Mouse (Mus musculus) limb, embryonic 13.5 days (tissue): ENCODE measurements at regions not wholly inside any gene's neighbourhood (a gene's known extent, or its start where the extent isn't known, plus 50 kb on each side); places are given as distances from the start of the nearest gene placed in this dataset.

ENCODE experiments used
- ATAC-seq: fragments of 200-750 bp; cut with Nextera tagmentation; 2 replicates; pipeline ENCODE4 v1.8.0; 2017; ENCODE audit warnings: low read depth, moderate number of reproducible peaks, moderate TSS enrichment; ENCODE audit not compliant: low FRiP score
- H3K27ac ChIP-seq: fragments of 300-500 bp; sonication (generic); 2 replicates; pipeline ENCODE4 v1.5.1; 2015; ENCODE audit warnings: inconsistent platforms, mild to moderate bottlenecking, moderate library complexity
- H3K27me3 ChIP-seq: fragments of 300-500 bp; sonication (generic); 2 replicates; pipeline ENCODE4 v1.6.1; 2015; ENCODE audit warnings: mild to moderate bottlenecking, inconsistent platforms
- H3K36me3 ChIP-seq: fragments of 300-500 bp; sonication (generic); 2 replicates; pipeline ENCODE4 v1.6.1; 2015; ENCODE audit warnings: inconsistent platforms, mild to moderate bottlenecking, moderate library complexity
- H3K4me1 ChIP-seq: fragments of 300-500 bp; sonication (generic); 2 replicates; pipeline ENCODE4 v1.6.1; 2015; ENCODE audit warnings: inconsistent platforms
- H3K4me2 ChIP-seq: fragments of 300-500 bp; sonication (generic); replicated peaks from 2 replicates; pipeline ENCODE4 v1.6.1; 2015; ENCODE audit warnings: inconsistent platforms, mild to moderate bottlenecking, moderate library complexity
- H3K4me3 ChIP-seq: fragments of 300-500 bp; sonication (generic); 2 replicates; pipeline ENCODE4 v1.5.1; 2015; ENCODE audit warnings: moderate library complexity, mild to moderate bottlenecking, inconsistent platforms
- H3K9ac ChIP-seq: fragments of 300-500 bp; sonication (generic); 2 replicates; pipeline ENCODE4 v1.6.1; 2015; ENCODE audit warnings: mild to moderate bottlenecking, inconsistent platforms
- H3K9me3 ChIP-seq: fragments of 300-500 bp; sonication (generic); 2 replicates; pipeline ENCODE4 v1.6.1; 2016; ENCODE audit warnings: inconsistent platforms
- WGBS: fragments of 180-500 bp; shearing (Covaris S2); methylation state at CpG from one replicate; pipeline ENCODE4 v1.1.7; 2015; 5-methylcytosine and 5-hydroxymethylcytosine counted together

DNA sequence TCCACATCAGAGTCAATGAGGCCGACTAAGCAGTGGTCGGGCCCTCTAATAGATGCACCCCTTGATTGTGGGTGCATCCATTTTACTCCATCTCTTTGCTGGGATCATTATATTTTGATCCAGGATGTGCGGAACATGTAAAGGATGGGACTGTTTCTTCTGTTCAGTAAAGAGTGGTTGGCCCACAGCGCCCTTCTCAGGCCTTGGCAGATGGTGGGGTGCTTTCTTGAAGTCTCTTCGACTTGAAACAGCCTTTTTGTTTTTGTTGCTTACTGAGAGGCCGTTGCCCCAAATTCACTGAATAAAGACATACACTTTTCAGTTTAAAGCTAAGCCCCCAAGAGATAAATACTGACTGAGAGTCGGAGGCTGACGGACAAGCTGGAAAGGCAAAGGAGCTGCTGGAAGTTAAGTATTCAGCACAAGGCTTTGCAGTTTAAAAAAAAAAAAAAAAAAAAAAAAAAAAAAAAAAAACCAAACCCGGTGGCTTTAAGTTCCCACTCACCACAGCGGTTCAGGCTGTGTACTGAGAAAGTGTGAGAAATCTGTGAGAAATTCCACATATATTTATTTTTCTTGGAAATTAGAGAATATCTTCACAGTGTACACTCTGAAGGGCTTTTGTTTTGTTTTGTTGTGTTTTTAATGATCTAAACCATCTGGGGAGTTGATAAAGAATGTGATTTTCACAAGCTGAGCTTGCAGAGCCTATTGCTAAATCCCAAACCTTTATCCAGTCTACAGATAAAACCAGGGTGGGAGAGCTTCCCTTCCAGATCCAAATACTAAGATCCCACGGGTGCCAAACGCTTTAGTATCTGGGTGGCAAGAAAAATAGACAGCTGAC, 285.3 kb upstream of the Mpdz start:
- H3K4me2 ChIP-seq = no peak overlapping the region
- ATAC-seq = no peak
- no peaks in the 10 kb centered on the region for H3K9me3 ChIP-seq
- H3K4me1 ChIP-seq = peaks cover 10% of the 10 kb centered on the region
- H3K4me3 ChIP-seq = no peak overlapping the region
- 65% methylated on average over 12 of the region's 12 CpGs for WGBS
- H3K36me3 ChIP-seq = no peaks in the 10 kb centered on the region
- H3K27me3 ChIP-seq = no peaks in the 10 kb centered on the region
- no peak overlapping the region for H3K27ac ChIP-seq
- H3K9ac ChIP-seq = no peak overlapping the region

DNA sequence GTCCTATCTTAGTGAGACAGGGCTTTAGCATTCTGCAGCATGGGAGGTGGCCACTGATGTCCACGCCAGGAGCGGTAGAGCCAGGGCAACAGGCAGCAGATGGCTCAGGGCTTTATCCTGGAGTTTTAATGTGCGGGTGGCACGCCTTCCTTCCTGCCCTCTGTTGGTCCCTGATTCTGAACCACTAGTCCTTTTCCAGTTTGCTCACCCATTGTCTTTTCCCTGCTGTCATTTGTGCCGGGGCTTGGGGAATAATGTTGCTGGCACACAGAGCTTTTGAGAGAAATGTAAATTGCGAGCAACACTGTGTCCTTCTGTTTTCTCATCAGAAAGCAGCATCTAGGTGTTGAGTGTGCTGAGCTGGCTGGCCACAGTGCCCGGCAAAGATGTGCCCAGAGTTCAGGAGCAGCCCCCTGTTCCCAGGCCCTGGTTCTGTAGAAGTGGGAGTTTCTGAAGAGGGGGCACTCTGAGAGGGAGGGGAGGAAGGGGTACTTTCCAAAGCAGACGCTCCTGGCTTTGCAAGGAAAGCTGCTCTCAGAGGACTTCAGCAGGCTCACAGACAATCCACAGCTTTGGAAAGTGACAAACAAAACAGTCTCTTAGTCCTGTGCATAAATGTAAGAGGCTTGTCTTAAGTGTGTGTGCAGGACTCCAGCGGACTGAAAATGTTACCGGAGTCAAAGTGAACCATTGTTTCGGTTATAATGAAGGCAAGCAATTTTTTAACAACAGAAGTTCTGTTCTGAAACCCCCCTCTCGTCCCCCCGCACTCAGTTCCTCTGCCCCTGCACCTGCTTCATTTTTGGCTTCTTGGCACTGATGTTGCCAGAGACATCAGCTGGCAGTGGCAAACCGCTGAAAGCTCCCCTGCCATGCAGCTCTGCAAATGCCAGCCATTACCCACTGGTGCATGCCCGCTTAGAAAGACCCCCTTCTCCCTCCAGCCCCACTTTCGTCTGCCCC, 284.4 kb upstream of the Mpdz start:
- Histone ChIP-seq H3K4me1 (peaks cover 10% of the 10 kb centered on the region), H3K4me3 (no peak overlapping the region), H3K9ac (no peak overlapping the region), H3K36me3 (no peaks in the 10 kb centered on the region), H3K9me3 (no peaks in the 10 kb centered on the region), H3K27ac (no peak overlapping the region; the same call in 1 of the 2 replicates), H3K4me2 (no peak overlapping the region), H3K27me3 (no peaks in the 10 kb centered on the region)
- ATAC-seq = no peak
- 69% methylated on average over 16 of the region's 16 CpGs for WGBS

DNA sequence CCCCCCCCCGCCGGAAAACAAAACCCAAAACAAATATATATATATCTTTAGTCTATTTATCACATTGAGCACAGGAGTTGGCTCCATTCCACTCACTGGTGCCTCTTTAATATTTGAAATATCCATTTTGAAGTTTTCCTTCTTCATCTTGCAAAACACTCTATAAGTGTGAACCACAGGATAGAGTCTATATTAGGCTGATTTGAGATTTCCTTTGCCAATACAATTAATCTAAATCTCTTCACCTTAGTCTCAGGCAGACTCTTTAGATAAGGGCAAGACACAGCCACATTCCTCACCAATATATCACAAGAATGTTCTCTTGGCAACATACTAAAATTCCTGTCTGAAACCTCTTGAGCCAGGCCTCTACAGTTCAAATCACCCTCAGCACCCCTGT, 282.1 kb upstream of the Mpdz start:
- WGBS = 93% methylated on average over 2 of the region's 2 CpGs
- H3K27ac ChIP-seq = no peak overlapping the region
- H3K27me3 ChIP-seq = no peaks in the 10 kb centered on the region

DNA sequence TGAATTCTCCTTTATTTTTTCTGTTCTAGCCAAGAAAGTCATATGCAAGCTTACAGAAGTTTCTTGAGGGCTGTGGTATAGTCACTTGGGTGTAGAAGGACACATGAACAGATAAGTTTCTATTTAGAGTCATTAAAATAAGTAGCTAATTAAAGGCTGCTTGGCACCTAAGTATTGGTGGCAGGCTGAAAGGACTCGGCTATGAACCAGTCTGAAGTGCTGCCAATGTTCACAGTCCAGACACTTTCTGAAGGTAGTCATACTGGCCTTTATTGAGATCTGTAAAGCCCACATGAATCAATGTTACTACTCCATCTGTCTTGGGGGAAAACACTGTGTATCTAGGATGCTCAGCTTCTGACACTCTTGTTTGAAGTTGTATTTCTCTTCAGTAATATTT, 269.8 kb upstream of the Mpdz start:
- Histone ChIP-seq H3K36me3 (no peaks in the 10 kb centered on the region), H3K9ac (no peak overlapping the region), H3K27ac (no peak overlapping the region), H3K27me3 (no peaks in the 10 kb centered on the region), H3K4me3 (no peak overlapping the region), H3K4me2 (no peak overlapping the region), H3K9me3 (no peaks in the 10 kb centered on the region), H3K4me1 (peaks cover 4% of the 10 kb centered on the region; the same call in 1 of the 2 replicates)
- ATAC-seq = no peak
- 32% methylated on average over 1 of the region's 1 CpGs for WGBS

More for the DNA sequence above, 282.1 kb upstream of the Mpdz start:
- H3K9me3 ChIP-seq = no peaks in the 10 kb centered on the region
- no peak overlapping the region for H3K9ac ChIP-seq
- no peak overlapping the region for H3K4me3 ChIP-seq
- no peak for ATAC-seq
- H3K36me3 ChIP-seq = no peaks in the 10 kb centered on the region
- H3K4me1 ChIP-seq = peaks cover 10% of the 10 kb centered on the region
- no peak overlapping the region for H3K4me2 ChIP-seq

DNA sequence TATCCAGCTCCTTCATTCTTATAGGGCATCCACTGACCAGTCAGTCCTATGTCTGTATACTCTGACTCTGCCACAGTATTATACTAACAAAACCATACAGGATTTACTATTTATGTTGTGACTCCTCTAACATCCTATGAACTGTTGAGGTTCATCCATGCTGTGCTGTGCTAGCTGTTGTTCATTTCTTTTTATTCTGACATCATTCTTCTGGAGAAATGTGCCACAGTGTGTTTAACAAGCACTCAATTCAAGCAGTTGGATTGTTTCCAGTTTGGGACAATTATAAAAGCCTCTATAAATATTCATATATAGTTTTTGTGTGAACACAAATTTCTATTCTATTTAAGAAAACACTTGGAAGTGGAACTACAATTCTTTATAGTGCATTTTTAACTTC, 252.6 kb upstream of the Mpdz start:
- Histone ChIP-seq H3K9ac (no peak overlapping the region), H3K4me1 (no peaks in the 10 kb centered on the region; the same call in 1 of the 2 replicates), H3K27ac (no peak overlapping the region), H3K4me2 (no peak overlapping the region), H3K27me3 (no peaks in the 10 kb centered on the region), H3K36me3 (no peaks in the 10 kb centered on the region), H3K4me3 (no peak overlapping the region), H3K9me3 (no peaks in the 10 kb centered on the region)
- ATAC-seq = no peak

DNA sequence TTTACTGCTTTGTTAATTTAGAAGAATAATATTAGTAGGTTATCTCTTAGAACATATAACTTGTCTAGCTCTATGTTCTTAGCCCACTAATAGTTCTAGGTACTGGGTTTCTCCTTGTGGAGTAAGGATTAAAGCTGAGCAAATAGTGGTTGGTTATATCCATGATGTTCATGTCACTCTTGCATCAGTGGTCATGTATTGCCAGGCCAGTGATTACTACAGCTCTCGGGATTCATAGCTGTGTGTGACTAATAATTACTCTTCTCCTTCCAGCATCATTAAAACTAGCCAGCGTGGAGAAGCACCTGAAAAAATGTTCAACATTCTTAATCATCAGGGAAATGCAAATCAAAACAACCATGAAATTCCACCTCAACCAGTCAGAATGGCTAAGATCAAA, 234.6 kb upstream of the Mpdz start:
- Histone ChIP-seq H3K27ac (no peak overlapping the region), H3K4me1 (no peaks in the 10 kb centered on the region)

DNA sequence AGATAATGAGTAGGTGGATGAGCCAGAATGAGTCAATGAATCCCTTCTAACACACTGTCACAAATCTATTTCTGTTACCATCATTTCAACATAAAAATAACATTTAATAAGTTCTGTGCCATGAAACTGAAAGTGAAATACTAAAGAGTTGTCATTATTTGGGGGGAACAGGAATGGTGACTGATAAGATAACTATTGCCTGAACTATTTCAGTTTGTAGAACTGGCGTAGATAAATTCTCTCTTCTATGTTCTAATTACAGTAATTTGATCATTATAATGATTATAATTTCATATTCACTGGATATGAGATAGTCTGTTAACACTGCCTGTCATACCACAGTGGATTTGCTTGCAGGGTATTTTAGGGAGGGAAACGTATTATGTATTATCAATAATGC, 232.3 kb upstream of the Mpdz start:
- no peak overlapping the region for H3K4me2 ChIP-seq
- H3K27ac ChIP-seq = no peak overlapping the region
- 85% methylated on average over 2 of the region's 2 CpGs for WGBS
- H3K36me3 ChIP-seq = no peaks in the 10 kb centered on the region
- no peak for ATAC-seq
- no peaks in the 10 kb centered on the region for H3K4me1 ChIP-seq
- no peaks in the 10 kb centered on the region for H3K9me3 ChIP-seq
- no peak overlapping the region for H3K4me3 ChIP-seq
- H3K9ac ChIP-seq = no peak overlapping the region
- H3K27me3 ChIP-seq = no peaks in the 10 kb centered on the region

More for the DNA sequence above, 234.6 kb upstream of the Mpdz start:
- Histone ChIP-seq H3K36me3 (no peaks in the 10 kb centered on the region), H3K4me3 (no peak overlapping the region), H3K27me3 (no peaks in the 10 kb centered on the region), H3K4me2 (no peak overlapping the region), H3K9ac (no peak overlapping the region), H3K9me3 (no peaks in the 10 kb centered on the region)
- no peak for ATAC-seq
- WGBS = 84% methylated on average over 2 of the region's 2 CpGs

DNA sequence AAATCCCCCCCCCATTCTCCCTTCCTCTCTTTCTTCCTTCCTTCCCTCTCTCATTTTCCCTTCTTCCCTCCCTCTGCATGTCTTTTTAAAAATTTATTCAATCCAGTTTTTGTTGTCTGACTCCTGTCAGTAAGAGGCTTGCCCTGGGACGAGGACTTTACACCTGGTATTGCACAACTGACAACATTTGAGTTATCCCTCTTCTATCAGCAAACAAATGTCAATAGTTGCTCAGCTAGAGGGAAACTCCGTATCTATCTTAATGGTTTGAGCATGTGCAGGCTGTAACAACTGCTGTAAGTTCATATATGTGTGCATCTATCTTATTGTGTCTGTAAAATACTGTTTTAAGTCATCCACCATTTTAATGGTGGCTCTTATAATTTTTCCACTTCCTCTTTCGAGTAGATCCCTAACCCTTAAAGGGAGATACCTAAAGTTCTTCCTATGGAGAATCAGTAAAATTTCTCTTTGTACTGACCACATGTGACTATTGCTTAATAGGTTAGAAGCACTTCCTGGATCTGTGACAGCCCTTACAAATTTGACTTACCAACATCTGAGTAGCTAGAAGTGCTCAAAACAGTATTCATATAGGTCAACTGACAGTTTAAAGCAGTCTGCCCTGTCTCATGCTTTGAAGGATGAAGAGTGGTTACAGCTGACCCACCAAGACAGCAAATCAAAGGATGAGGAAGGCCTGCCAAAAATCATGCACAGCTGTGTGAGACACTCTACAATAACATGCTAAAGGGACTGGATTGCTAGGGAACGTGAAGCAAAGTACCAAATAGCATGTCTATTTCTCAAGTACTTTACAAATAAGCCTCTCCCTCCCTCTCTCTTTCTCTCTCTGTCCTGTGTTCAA, 231.0 kb upstream of the Mpdz start:
- Histone ChIP-seq H3K4me3 (no peak overlapping the region), H3K27me3 (no peaks in the 10 kb centered on the region), H3K36me3 (no peaks in the 10 kb centered on the region), H3K27ac (no peak overlapping the region), H3K4me1 (peaks cover 8% of the 10 kb centered on the region; the same call in 1 of the 2 replicates), H3K9me3 (no peaks in the 10 kb centered on the region), H3K9ac (no peak overlapping the region), H3K4me2 (no peak overlapping the region)
- ATAC-seq = no peak
- WGBS = 74% methylated on average over 4 of the region's 4 CpGs

DNA sequence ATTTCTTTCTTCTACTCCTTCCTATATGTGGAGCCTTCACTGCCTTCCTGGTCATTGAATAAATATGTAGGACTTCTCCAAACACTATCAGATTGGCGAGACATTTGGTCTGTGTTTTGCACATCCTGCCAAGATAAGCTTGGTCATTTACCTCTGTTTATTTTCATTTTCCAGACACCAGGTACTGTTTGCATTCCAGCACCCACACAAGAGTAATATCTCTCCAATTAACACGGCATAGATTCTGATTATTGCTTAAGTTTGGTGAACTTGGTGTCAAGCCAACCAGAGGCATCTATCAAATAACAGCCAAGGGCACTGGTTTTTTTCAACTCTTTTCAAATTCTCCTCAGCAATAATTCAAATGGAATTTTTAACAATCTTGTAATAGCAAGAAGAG, 229.4 kb upstream of the Mpdz start:
- Histone ChIP-seq H3K9ac (no peak overlapping the region), H3K9me3 (no peaks in the 10 kb centered on the region), H3K4me2 (no peak overlapping the region), H3K4me1 (peaks cover 8% of the 10 kb centered on the region; the same call in 1 of the 2 replicates), H3K4me3 (no peak overlapping the region), H3K27ac (no peak overlapping the region), H3K36me3 (no peaks in the 10 kb centered on the region), H3K27me3 (no peaks in the 10 kb centered on the region)
- WGBS = 69% methylated on average over 2 of the region's 2 CpGs
- no peak for ATAC-seq

DNA sequence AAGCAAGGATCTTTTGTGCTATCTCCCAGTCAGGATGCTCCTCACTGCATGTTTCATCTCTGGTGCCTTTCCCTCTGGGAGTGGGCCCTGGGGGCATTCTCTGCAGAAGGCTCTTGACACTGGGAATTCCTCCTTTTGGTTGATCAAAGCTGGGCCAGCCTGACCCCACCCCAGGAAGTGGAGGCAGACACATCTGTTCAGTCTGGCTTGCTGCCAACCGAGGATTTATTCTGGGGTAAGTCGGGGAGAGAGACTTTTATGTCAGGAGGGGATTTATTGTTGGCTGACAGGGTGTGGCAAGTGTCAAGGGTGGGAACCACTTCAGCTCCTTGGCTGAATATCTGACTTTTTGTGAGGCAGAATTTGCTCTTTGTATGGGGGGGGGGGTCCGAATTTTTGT, 226.6 kb upstream of the Mpdz start:
- H3K27ac ChIP-seq = no peak overlapping the region
- no peak for ATAC-seq

DNA sequence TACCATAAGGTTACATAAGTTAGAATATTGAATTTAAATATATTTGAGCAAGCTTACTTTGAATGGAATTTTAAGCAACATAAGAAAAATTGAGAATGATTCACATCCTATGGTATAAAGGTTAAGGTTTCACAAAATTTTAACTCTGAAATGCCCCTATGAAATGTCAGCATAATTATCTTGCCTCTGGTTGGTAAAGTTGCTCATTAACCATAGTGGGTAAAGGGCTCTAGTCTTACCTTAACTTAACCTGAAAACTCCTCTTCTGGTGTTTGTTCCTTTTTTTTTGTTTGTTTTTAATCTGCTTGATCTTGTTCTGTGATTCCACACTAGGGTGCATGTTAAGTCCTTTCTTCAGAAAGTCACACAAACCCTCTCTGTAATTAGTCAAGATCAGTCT, 218.5 kb upstream of the Mpdz start:
- H3K9ac ChIP-seq = no peak overlapping the region
- peaks cover 9% of the 10 kb centered on the region; the same call in 1 of the 2 replicates for H3K9me3 ChIP-seq
- H3K36me3 ChIP-seq = no peaks in the 10 kb centered on the region
- H3K4me1 ChIP-seq = no peaks in the 10 kb centered on the region
- ATAC-seq = no peak
- H3K27ac ChIP-seq = no peak overlapping the region
- no peak overlapping the region for H3K4me3 ChIP-seq
- H3K4me2 ChIP-seq = no peak overlapping the region
- no peaks in the 10 kb centered on the region for H3K27me3 ChIP-seq

More for the DNA sequence above, 226.6 kb upstream of the Mpdz start:
- WGBS = 12% methylated on average over 3 of the region's 3 CpGs
- no peak overlapping the region for H3K4me2 ChIP-seq
- H3K9me3 ChIP-seq = peaks cover under 1% of the 10 kb centered on the region; the same call in 1 of the 2 replicates
- peaks cover 8% of the 10 kb centered on the region; the same call in 1 of the 2 replicates for H3K4me1 ChIP-seq
- H3K36me3 ChIP-seq = no peaks in the 10 kb centered on the region
- no peaks in the 10 kb centered on the region for H3K27me3 ChIP-seq
- no peak overlapping the region for H3K4me3 ChIP-seq
- H3K9ac ChIP-seq = no peak overlapping the region
